Mouse (Mus musculus): ENCODE data around the gene Jakmip3. TPM values are rescaled to one million over a fixed set of nuclear protein-coding genes. Genes with fewer than 3 reads are reported as not detected.
A peak's percentile ranks its signal among the peaks of the same experiment; 100 is the strongest.

Gene Jakmip3
- polyA plus RNA-seq, 1 experiment from 2014 or later = 0.66 TPM

GRCm38 (mm10) chr7:139126549-139126948 is 186.0 kb downstream of the Jakmip3 start:
- peaks cover 31% of the 10 kb centered on the region for H3K4me1 ChIP-seq (replicated peaks)
- no peaks in the 10 kb centered on the region for H3K9me3 ChIP-seq
- H3K4me3 ChIP-seq (replicated peaks) = no peak overlapping the region
- no peak for ATAC-seq (ENCODE audit: insufficient number of reproducible peaks, insufficient read depth, low FRiP score, low TSS enrichment, low read depth)
- H3K27me3 ChIP-seq = no peaks in the 10 kb centered on the region
- H3K9ac ChIP-seq (replicated peaks) = no peak overlapping the region
- no peaks in the 10 kb centered on the region for H3K36me3 ChIP-seq
- WGBS = 78% methylated on average over 7 of the region's 7 CpGs
- H3K4me2 ChIP-seq = no peak overlapping the region
- H3K27ac ChIP-seq = no peak overlapping the region

GRCm38 (mm10) chr7:139128994-139129393 is 188.5 kb downstream of the Jakmip3 start:
- Histone ChIP-seq H3K9ac (replicated peaks) (no peak overlapping the region), H3K4me3 (replicated peaks) (no peak overlapping the region), H3K9me3 (no peaks in the 10 kb centered on the region), H3K27me3 (no peaks in the 10 kb centered on the region), H3K4me1 (replicated peaks) (peaks cover 35% of the 10 kb centered on the region), H3K4me2 (no peak overlapping the region), H3K36me3 (no peaks in the 10 kb centered on the region), H3K27ac (no peak overlapping the region)
- ATAC-seq (ENCODE audit: insufficient number of reproducible peaks, insufficient read depth, low FRiP score, low TSS enrichment, low read depth) = no peak
- WGBS = 80% methylated on average over 4 of the region's 4 CpGs

GRCm38 (mm10) chr7:139130361-139130760 is 189.8 kb downstream of the Jakmip3 start:
- WGBS = 15% methylated on average over 6 of the region's 6 CpGs
- H3K27ac ChIP-seq = peak overlapping the region; percentile 74

GRCm38 (mm10) chr7:139131538-139131937 is 191.0 kb downstream of the Jakmip3 start:
- peaks cover 45% of the 10 kb centered on the region for H3K4me1 ChIP-seq (replicated peaks)
- no peak overlapping the region for H3K4me2 ChIP-seq
- 59% methylated on average over 8 of the region's 8 CpGs for WGBS
- no peaks in the 10 kb centered on the region for H3K27me3 ChIP-seq
- ATAC-seq (ENCODE audit: insufficient number of reproducible peaks, insufficient read depth, low FRiP score, low TSS enrichment, low read depth) = no peak
- H3K9me3 ChIP-seq = no peaks in the 10 kb centered on the region
- H3K27ac ChIP-seq = no peak overlapping the region
- no peaks in the 10 kb centered on the region for H3K36me3 ChIP-seq
- H3K4me3 ChIP-seq (replicated peaks) = no peak overlapping the region
- no peak overlapping the region for H3K9ac ChIP-seq (replicated peaks)

More at GRCm38 (mm10) chr7:139130361-139130760, 189.8 kb downstream of the Jakmip3 start:
- Histone ChIP-seq H3K27me3 (no peaks in the 10 kb centered on the region), H3K9me3 (no peaks in the 10 kb centered on the region), H3K36me3 (no peaks in the 10 kb centered on the region), H3K9ac (replicated peaks) (no peak overlapping the region), H3K4me3 (replicated peaks) (no peak overlapping the region), H3K4me1 (replicated peaks) (peaks cover 36% of the 10 kb centered on the region), H3K4me2 (no peak overlapping the region)
- ATAC-seq (ENCODE audit: insufficient number of reproducible peaks, insufficient read depth, low FRiP score, low TSS enrichment, low read depth) = no peak

- no peak overlapping the region for H3K9ac ChIP-seq (replicated peaks)
- no peak for ATAC-seq (ENCODE audit: insufficient number of reproducible peaks, insufficient read depth, low FRiP score, low TSS enrichment, low read depth)
- H3K4me2 ChIP-seq = no peak overlapping the region
- no peak overlapping the region for H3K4me3 ChIP-seq (replicated peaks)
- peaks cover 41% of the 10 kb centered on the region for H3K4me1 ChIP-seq (replicated peaks)
- H3K27ac ChIP-seq = no peak overlapping the region
- WGBS = 91% methylated on average over 3 of the region's 3 CpGs
- H3K36me3 ChIP-seq = no peaks in the 10 kb centered on the region
- H3K27me3 ChIP-seq = no peaks in the 10 kb centered on the region
- no peaks in the 10 kb centered on the region for H3K9me3 ChIP-seq
These were observed 192.9 kb downstream of the Jakmip3 start for GRCm38 (mm10) chr7:139133446-139133845.

Other genes starting within 250 kb of the Jakmip3 start
- 51.1 and 56.7 TPM in 2 replicates for gene Ppp2r2d, start 94.7 kb upstream of the Jakmip3 start, polyA plus RNA-seq (2016; fragmentation: Nextera tagmentation; extraction: Ambion mirVana)
- gene Mapk1ip1, start 94.5 kb upstream of the Jakmip3 start, polyA plus RNA-seq (2016; fragmentation: Nextera tagmentation; extraction: Ambion mirVana) = 11.6 and 13.6 TPM in 2 replicates
- gene Bnip3, start 31.2 kb upstream of the Jakmip3 start, polyA plus RNA-seq (2016; fragmentation: Nextera tagmentation; extraction: Ambion mirVana) = 117 and 124 TPM in 2 replicates
- gene Dpysl4, start 145.3 kb downstream of the Jakmip3 start, polyA plus RNA-seq (2016; fragmentation: Nextera tagmentation; extraction: Ambion mirVana) = 34.4 and 34.9 TPM in 2 replicates

All from limb, embryonic 12.5 days (tissue).